Mouse (Mus musculus): ENCODE measurements at regions not wholly inside any gene's neighbourhood (a gene's known extent, or its start where the extent isn't known, plus 50 kb on each side); places are given as distances from the start of the nearest gene placed in this dataset.

DNA sequence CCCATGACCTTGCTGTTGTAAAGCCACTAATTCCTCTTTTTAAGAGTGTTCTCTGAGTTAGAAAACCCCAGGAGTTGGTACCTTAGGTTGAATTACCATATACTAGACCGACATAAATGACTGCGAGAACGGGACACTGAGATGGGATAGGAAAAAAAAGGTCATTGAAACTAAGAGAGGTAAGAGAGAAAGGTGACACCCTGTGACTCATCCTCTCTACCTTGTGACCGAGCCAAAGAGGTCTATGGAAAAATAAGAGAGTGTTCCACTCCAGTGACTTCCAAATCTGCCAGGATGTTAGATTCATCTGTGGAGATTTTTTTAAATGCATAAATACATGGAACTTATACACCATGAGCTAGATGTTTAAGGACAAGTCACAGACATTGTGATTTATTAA lies 115.3 kb upstream of the Trib2 start:
- TF ChIP-seq ZC3H11A (IDR thresholded peaks at IDR 0.05; ENCODE audit: borderline replicate concordance, low read depth, low read length), result no peak
- no peak for TF ChIP-seq MAFK (IDR thresholded peaks at IDR 0.05; ENCODE audit: insufficient read depth, low read depth, low read length)
- no peak for TF ChIP-seq ZNF384 (IDR thresholded peaks at IDR 0.05; ENCODE audit: low read depth, low read length)
- TF ChIP-seq HCFC1 (IDR thresholded peaks at IDR 0.05; ENCODE audit: borderline replicate concordance, insufficient read depth, low read length), result no peak
- TF ChIP-seq CHD2 (IDR thresholded peaks at IDR 0.05; ENCODE audit: low read depth, low read length), result no peak
- in situ Hi-C loops (cut with MboI; ENCODE audit: low sequenced_read_pairs in 2 of 2, unreplicated experiment in 2 of 2), result no loop called here
- DNase-seq (ENCODE audit: low read depth, low spot score), result no peak
- Histone ChIP-seq H3K4me3 (ENCODE audit: insufficient read depth in 1 of 2, low read depth in 1 of 2, low read length in 2 of 2, poor library complexity in 1 of 2, severe bottlenecking in 1 of 2) (no peak overlapping the region), H3K9ac (ENCODE audit: insufficient read depth, low read depth, low read length, poor library complexity, severe bottlenecking) (no peak overlapping the region), H3K36me3 (ENCODE audit: control insufficient read depth, insufficient read depth, low read length, poor library complexity, severe bottlenecking) (no peaks in the 10 kb centered on the region), H3K9me3 (ENCODE audit: control insufficient read depth, insufficient read depth, low read depth, low read length) (no peaks in the 10 kb centered on the region), H3K4me1 (ENCODE audit: control insufficient read depth in 2 of 2, insufficient read depth in 2 of 2, low read length in 2 of 2, poor library complexity in 1 of 2) (no peaks in the 10 kb centered on the region), H3K27ac (ENCODE audit: insufficient read depth, low read depth, low read length, poor library complexity, severe bottlenecking) (no peak overlapping the region)

DNA sequence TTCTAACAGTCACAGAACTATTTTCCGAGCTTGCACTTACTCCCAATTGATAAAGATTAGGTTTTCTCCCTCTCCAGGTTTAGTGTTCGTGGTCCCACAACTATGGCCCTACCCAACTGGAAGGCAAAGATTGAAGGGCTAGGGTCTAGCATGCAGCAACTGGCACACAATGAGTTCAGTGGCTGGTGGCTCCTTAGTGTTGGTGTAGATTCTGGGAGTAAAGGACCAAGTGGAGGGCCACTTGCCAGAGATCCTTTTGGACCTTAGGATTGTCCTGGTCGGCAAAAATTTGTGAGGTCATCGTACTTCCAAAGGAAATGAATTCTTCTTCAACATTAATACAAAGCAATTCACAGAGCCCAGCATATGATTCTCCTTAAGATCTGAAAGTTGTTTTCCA lies 114.8 kb upstream of the Trib2 start:
- in situ Hi-C loops (cut with MboI; ENCODE audit: low sequenced_read_pairs in 2 of 2, unreplicated experiment in 2 of 2), result no loop called here

DNA sequence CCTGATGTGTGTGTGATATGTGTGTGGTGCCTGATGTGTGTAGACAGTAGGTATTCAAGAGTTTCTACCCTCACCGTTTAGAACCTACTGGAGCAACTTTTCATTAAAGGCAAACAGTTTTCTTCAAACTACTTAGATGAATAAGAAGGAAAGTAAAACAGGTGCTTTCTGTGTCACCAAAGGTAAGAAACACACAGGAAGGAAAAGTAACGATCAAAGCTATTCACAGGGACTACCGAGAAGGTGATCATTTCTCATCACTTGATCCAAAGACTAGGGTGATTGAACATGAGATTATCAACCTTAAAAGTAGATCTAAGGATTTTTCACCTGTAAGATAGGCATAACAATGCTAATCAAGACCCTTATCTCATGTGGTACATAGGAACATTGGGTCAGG lies 113.4 kb upstream of the Trib2 start:
- no peak overlapping the region for H3K4me3 ChIP-seq (ENCODE audit: insufficient read depth in 1 of 2, low read depth in 1 of 2, low read length in 2 of 2, poor library complexity in 1 of 2, severe bottlenecking in 1 of 2)
- H3K27ac ChIP-seq (ENCODE audit: insufficient read depth, low read depth, low read length, poor library complexity, severe bottlenecking), result no peak overlapping the region
- DNase-seq (ENCODE audit: low read depth, low spot score), result no peak
- no peak overlapping the region for H3K9ac ChIP-seq (ENCODE audit: insufficient read depth, low read depth, low read length, poor library complexity, severe bottlenecking)
- no peak for TF ChIP-seq HCFC1 (IDR thresholded peaks at IDR 0.05; ENCODE audit: borderline replicate concordance, insufficient read depth, low read length)
- no peaks in the 10 kb centered on the region for H3K4me1 ChIP-seq (ENCODE audit: control insufficient read depth in 2 of 2, insufficient read depth in 2 of 2, low read length in 2 of 2, poor library complexity in 1 of 2)
- H3K36me3 ChIP-seq (ENCODE audit: control insufficient read depth, insufficient read depth, low read length, poor library complexity, severe bottlenecking), result no peaks in the 10 kb centered on the region
- in situ Hi-C loops (cut with MboI; ENCODE audit: low sequenced_read_pairs in 2 of 2, unreplicated experiment in 2 of 2), result no loop called here
- no peaks in the 10 kb centered on the region for H3K9me3 ChIP-seq (ENCODE audit: control insufficient read depth, insufficient read depth, low read depth, low read length)

More for the DNA sequence above, 114.8 kb upstream of the Trib2 start:
- no peak for DNase-seq (ENCODE audit: low read depth, low spot score)
- no peak for TF ChIP-seq HCFC1 (IDR thresholded peaks at IDR 0.05; ENCODE audit: borderline replicate concordance, insufficient read depth, low read length)
- no peak for TF ChIP-seq MAFK (IDR thresholded peaks at IDR 0.05; ENCODE audit: insufficient read depth, low read depth, low read length)
- no peak for TF ChIP-seq CHD2 (IDR thresholded peaks at IDR 0.05; ENCODE audit: low read depth, low read length)
- TF ChIP-seq ZC3H11A (IDR thresholded peaks at IDR 0.05; ENCODE audit: borderline replicate concordance, low read depth, low read length), result no peak
- no peak for TF ChIP-seq ZNF384 (IDR thresholded peaks at IDR 0.05; ENCODE audit: low read depth, low read length)
- no peaks in the 10 kb centered on the region for H3K36me3 ChIP-seq (ENCODE audit: control insufficient read depth, insufficient read depth, low read length, poor library complexity, severe bottlenecking)
- no peak overlapping the region for H3K27ac ChIP-seq (ENCODE audit: insufficient read depth, low read depth, low read length, poor library complexity, severe bottlenecking)
- no peaks in the 10 kb centered on the region for H3K9me3 ChIP-seq (ENCODE audit: control insufficient read depth, insufficient read depth, low read depth, low read length)
- no peak overlapping the region for H3K9ac ChIP-seq (ENCODE audit: insufficient read depth, low read depth, low read length, poor library complexity, severe bottlenecking)
- H3K4me1 ChIP-seq (ENCODE audit: control insufficient read depth in 2 of 2, insufficient read depth in 2 of 2, low read length in 2 of 2, poor library complexity in 1 of 2), result no peaks in the 10 kb centered on the region
- H3K4me3 ChIP-seq (ENCODE audit: insufficient read depth in 1 of 2, low read depth in 1 of 2, low read length in 2 of 2, poor library complexity in 1 of 2, severe bottlenecking in 1 of 2), result no peak overlapping the region

DNA sequence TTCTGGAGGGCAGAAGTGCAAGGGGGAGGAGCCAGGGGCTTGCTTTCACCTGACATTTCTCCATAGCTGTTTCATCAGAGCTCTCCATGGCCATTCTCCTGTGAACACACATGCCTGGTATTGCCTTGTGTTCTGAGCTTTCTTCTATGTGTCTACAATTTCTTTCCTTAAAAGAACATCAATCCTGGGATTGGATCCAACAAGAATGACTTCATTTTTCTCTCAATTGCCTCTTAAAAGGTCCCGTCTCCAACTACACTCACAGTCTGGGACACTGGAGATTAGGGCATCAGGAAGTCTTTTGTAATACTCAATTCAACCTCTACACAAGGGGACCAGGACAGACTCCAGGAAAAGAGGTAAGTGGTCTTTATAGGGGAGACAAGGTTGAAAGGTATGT lies 112.8 kb upstream of the Trib2 start:
- no peak overlapping the region for H3K9ac ChIP-seq (ENCODE audit: insufficient read depth, low read depth, low read length, poor library complexity, severe bottlenecking)
- no peaks in the 10 kb centered on the region for H3K9me3 ChIP-seq (ENCODE audit: control insufficient read depth, insufficient read depth, low read depth, low read length)
- no peak for DNase-seq (ENCODE audit: low read depth, low spot score)
- H3K27ac ChIP-seq (ENCODE audit: insufficient read depth, low read depth, low read length, poor library complexity, severe bottlenecking), result no peak overlapping the region
- H3K4me3 ChIP-seq (ENCODE audit: insufficient read depth in 1 of 2, low read depth in 1 of 2, low read length in 2 of 2, poor library complexity in 1 of 2, severe bottlenecking in 1 of 2), result no peak overlapping the region
- TF ChIP-seq CHD2 (IDR thresholded peaks at IDR 0.05; ENCODE audit: low read depth, low read length), result no peak
- TF ChIP-seq ZNF384 (IDR thresholded peaks at IDR 0.05; ENCODE audit: low read depth, low read length), result no peak
- no peak for TF ChIP-seq ZC3H11A (IDR thresholded peaks at IDR 0.05; ENCODE audit: borderline replicate concordance, low read depth, low read length)
- no peak for TF ChIP-seq MAFK (IDR thresholded peaks at IDR 0.05; ENCODE audit: insufficient read depth, low read depth, low read length)
- no peak for TF ChIP-seq HCFC1 (IDR thresholded peaks at IDR 0.05; ENCODE audit: borderline replicate concordance, insufficient read depth, low read length)
- H3K36me3 ChIP-seq (ENCODE audit: control insufficient read depth, insufficient read depth, low read length, poor library complexity, severe bottlenecking), result no peaks in the 10 kb centered on the region
- H3K4me1 ChIP-seq (ENCODE audit: control insufficient read depth in 2 of 2, insufficient read depth in 2 of 2, low read length in 2 of 2, poor library complexity in 1 of 2), result no peaks in the 10 kb centered on the region
- in situ Hi-C loops (cut with MboI; ENCODE audit: low sequenced_read_pairs in 2 of 2, unreplicated experiment in 2 of 2), result no loop called here

DNA sequence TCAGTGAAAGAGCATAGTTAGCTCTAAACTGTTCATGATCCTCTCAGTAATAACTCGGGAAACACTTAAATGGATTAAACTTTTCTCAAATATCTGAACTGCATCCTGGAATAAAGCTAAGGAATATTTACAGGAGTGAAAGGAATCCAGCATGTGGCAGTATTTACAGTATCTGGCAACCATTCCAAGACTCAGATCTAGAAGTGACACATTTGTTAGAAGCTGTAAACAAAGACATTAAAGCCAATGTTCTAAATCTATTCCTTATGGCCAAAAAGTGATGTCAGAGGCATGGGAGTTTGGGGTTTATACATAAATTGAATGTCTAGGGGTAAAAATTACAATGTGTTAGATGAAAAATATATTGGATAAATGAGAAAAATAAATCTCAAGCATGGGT lies 101.6 kb upstream of the Trib2 start:
- Histone ChIP-seq H3K9ac (ENCODE audit: insufficient read depth, low read depth, low read length, poor library complexity, severe bottlenecking) (no peak overlapping the region), H3K9me3 (ENCODE audit: control insufficient read depth, insufficient read depth, low read depth, low read length) (no peaks in the 10 kb centered on the region), H3K36me3 (ENCODE audit: control insufficient read depth, insufficient read depth, low read length, poor library complexity, severe bottlenecking) (no peaks in the 10 kb centered on the region), H3K27ac (ENCODE audit: insufficient read depth, low read depth, low read length, poor library complexity, severe bottlenecking) (no peak overlapping the region), H3K4me1 (ENCODE audit: control insufficient read depth in 2 of 2, insufficient read depth in 2 of 2, low read length in 2 of 2, poor library complexity in 1 of 2) (no peaks in the 10 kb centered on the region), H3K4me3 (ENCODE audit: insufficient read depth in 1 of 2, low read depth in 1 of 2, low read length in 2 of 2, poor library complexity in 1 of 2, severe bottlenecking in 1 of 2) (no peak overlapping the region)
- no peak for DNase-seq (ENCODE audit: low read depth, low spot score)
- in situ Hi-C loops (cut with MboI; ENCODE audit: low sequenced_read_pairs in 2 of 2, unreplicated experiment in 2 of 2), result no loop called here
- TF ChIP-seq ZC3H11A (IDR thresholded peaks at IDR 0.05; ENCODE audit: borderline replicate concordance, low read depth, low read length) (no peak), CHD2 (IDR thresholded peaks at IDR 0.05; ENCODE audit: low read depth, low read length) (no peak), HCFC1 (IDR thresholded peaks at IDR 0.05; ENCODE audit: borderline replicate concordance, insufficient read depth, low read length) (no peak), ZNF384 (IDR thresholded peaks at IDR 0.05; ENCODE audit: low read depth, low read length) (no peak), MAFK (IDR thresholded peaks at IDR 0.05; ENCODE audit: insufficient read depth, low read depth, low read length) (no peak)

Data from ES-E14 (cell line).